Mouse (Mus musculus): ENCODE results near the gene Dlx4. TPM values are rescaled to one million over a fixed set of nuclear protein-coding genes. Genes with fewer than 3 reads are reported as not detected.

Dlx4 gene
- polyA plus RNA-seq, 1 experiment from 2014 or later, result 0.12 TPM

DNA sequence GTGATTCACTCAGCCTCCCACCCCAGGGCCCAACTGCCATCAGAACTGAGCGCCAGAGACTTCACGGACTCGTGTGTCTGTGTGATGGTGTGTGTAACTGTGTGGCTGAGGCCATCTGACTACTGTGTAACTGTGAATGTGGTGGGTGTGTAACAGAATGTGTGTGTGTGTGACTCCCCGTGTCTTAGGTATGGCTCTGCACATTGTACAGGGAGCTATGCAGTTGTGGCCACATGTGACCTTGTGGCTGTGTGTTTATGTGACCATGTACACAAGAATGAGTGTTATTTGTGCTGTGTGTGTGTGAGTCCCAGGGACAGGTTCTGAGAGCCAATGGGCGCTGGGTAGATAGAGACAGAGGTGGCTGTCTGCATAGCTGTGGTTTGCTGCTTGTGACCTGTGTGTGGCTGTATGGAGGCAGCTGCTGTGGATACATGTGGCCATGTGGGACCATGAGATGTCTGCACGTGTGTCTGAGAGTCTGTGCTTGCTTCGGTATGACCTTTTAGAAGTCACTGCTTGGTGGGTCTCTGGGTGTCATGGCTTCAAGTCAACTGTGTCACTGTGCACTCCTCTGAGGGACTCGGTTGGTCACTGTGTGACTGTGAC lies 13.8 kb upstream of the Dlx4 start:
- H3K36me3 ChIP-seq (ENCODE audit: control insufficient read depth, insufficient read depth, low read length), result no peaks in the 10 kb centered on the region
- ATAC-seq (ENCODE audit: low FRiP score, low TSS enrichment), result no peak
- no peaks in the 10 kb centered on the region for H3K4me1 ChIP-seq (ENCODE audit: control insufficient read depth, insufficient read depth, low read length)
- no peaks in the 10 kb centered on the region for H3K27me3 ChIP-seq (ENCODE audit: control insufficient read depth, insufficient read depth, low read length)
- no peak overlapping the region for H3K9ac ChIP-seq (replicated peaks; ENCODE audit: low read length)
- WGBS, result 86% methylated on average over 8 of the region's 8 CpGs
- no peak overlapping the region for H3K27ac ChIP-seq (replicated peaks; ENCODE audit: low read depth, low read length)
- no peak for DNase-seq
- H3K4me3 ChIP-seq (replicated peaks; ENCODE audit: low read depth, low read length), result no peak overlapping the region
- H3K9me3 ChIP-seq (ENCODE audit: control insufficient read depth, low read length), result no peaks in the 10 kb centered on the region
- no peak overlapping the region for H3K4me2 ChIP-seq (ENCODE audit: low read length)

DNA sequence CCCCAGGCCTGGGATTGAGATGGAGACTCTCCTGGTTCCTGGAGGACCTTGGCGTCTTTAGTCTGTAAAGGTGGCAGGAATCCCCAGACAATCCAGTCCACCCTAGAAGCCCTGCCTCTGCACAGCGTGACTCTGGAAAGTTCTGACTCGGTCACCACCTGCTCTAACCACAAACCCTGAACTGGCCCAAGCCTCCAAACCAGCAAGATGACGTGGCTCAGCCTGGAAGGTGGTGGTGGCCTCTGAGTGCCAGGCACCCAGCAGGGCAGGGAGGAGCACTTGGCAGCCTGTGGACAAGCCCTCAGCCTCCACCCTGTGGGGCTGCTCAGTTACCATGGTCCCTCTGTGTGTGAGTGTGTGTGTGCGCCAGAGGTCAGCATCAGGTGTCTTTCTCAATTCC lies 11.8 kb upstream of the Dlx4 start:
- H3K27ac ChIP-seq (replicated peaks; ENCODE audit: low read depth, low read length), result no peak overlapping the region
- no peak overlapping the region for H3K9ac ChIP-seq (replicated peaks; ENCODE audit: low read length)
- WGBS, result 78% methylated on average over 5 of the region's 5 CpGs
- no peak for ATAC-seq (ENCODE audit: low FRiP score, low TSS enrichment)
- H3K36me3 ChIP-seq (ENCODE audit: control insufficient read depth, insufficient read depth, low read length), result no peaks in the 10 kb centered on the region
- no peak overlapping the region for H3K4me2 ChIP-seq (ENCODE audit: low read length)
- no peaks in the 10 kb centered on the region for H3K4me1 ChIP-seq (ENCODE audit: control insufficient read depth, insufficient read depth, low read length)
- no peak for DNase-seq
- no peaks in the 10 kb centered on the region; the same call in 1 of the 2 replicates for H3K27me3 ChIP-seq (ENCODE audit: control insufficient read depth, insufficient read depth, low read length)
- H3K4me3 ChIP-seq (replicated peaks; ENCODE audit: low read depth, low read length), result no peak overlapping the region
- H3K9me3 ChIP-seq (ENCODE audit: control insufficient read depth, low read length), result no peaks in the 10 kb centered on the region

DNA sequence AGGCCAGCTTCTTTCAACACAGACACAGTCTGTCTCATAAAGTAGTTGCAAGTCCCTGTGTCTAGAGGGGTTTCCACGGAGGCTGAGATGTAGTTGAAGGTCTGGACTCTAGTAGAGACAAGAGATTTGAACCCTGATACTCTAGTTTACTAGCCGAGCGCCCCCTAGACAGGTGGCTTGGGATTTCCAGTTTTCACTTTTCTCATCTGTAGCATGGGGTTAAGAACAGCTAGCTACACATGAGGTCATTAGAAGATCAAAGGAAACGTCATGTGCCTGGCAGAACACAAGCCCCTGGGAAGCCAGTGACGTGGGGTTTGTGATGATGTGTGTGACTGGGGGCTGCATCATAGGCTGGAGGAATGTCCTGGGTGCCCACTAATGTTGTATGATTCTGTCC lies 11.3 kb upstream of the Dlx4 start:
- no peak for ATAC-seq (ENCODE audit: low FRiP score, low TSS enrichment)

DNA sequence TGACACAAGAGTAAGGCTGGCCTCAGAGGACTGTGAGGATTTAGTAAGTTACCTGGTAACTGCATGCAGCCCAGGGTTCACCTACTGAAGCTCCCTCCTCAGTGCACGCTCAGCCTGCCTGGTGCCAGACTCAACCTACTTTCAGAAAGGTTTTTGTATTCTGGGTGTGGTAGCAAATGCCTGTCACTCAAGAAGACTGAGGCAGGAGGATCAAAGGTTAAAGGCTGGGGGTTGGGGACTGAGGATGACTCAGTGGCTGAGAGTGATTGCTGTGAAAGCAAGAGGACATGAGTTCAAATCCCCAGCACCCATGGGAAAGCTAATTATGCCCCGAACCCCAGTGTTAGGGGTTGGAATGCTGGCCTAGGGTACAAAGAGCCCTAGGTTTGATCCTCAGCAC lies 9.4 kb upstream of the Dlx4 start:
- Histone ChIP-seq H3K27me3 (ENCODE audit: control insufficient read depth, insufficient read depth, low read length) (peaks cover 18% of the 10 kb centered on the region), H3K4me2 (ENCODE audit: low read length) (no peak overlapping the region), H3K9ac (replicated peaks; ENCODE audit: low read length) (no peak overlapping the region), H3K36me3 (ENCODE audit: control insufficient read depth, insufficient read depth, low read length) (no peaks in the 10 kb centered on the region), H3K4me1 (ENCODE audit: control insufficient read depth, insufficient read depth, low read length) (no peaks in the 10 kb centered on the region), H3K27ac (replicated peaks; ENCODE audit: low read depth, low read length) (no peak overlapping the region), H3K4me3 (replicated peaks; ENCODE audit: low read depth, low read length) (no peak overlapping the region), H3K9me3 (ENCODE audit: control insufficient read depth, low read length) (no peaks in the 10 kb centered on the region)
- DNase-seq, result no peak
- WGBS, result 79% methylated on average over 2 of the region's 2 CpGs
- ATAC-seq (ENCODE audit: low FRiP score, low TSS enrichment), result no peak

More for the DNA sequence above, 11.3 kb upstream of the Dlx4 start:
- Histone ChIP-seq H3K9me3 (ENCODE audit: control insufficient read depth, low read length) (no peaks in the 10 kb centered on the region), H3K4me2 (ENCODE audit: low read length) (no peak overlapping the region), H3K36me3 (ENCODE audit: control insufficient read depth, insufficient read depth, low read length) (no peaks in the 10 kb centered on the region), H3K9ac (replicated peaks; ENCODE audit: low read length) (no peak overlapping the region), H3K4me1 (ENCODE audit: control insufficient read depth, insufficient read depth, low read length) (no peaks in the 10 kb centered on the region), H3K27ac (replicated peaks; ENCODE audit: low read depth, low read length) (no peak overlapping the region), H3K27me3 (ENCODE audit: control insufficient read depth, insufficient read depth, low read length) (no peaks in the 10 kb centered on the region; the same call in 1 of the 2 replicates), H3K4me3 (replicated peaks; ENCODE audit: low read depth, low read length) (no peak overlapping the region)
- no peak for DNase-seq
- WGBS, result 64% methylated on average over 5 of the region's 5 CpGs

DNA sequence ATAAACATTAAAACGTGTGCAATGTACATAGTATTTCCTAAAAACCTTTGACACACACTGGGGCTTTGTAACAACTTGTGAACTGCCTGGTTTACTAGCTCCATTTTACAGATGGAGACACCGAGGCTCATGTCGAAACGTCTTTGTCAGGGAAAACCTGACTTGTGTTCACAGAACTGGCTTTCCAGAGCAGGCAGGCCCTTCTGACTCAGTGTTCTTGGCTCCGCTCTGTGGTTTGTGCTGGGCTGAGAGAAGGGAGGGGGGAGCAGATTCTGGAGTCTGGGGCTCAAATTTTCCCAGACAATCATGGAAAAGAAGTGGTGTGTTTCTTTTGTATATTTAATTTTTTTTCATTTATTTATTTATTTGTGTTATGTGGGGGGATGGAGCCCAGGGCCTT lies 7.6 kb upstream of the Dlx4 start:
- H3K4me1 ChIP-seq (ENCODE audit: control insufficient read depth, insufficient read depth, low read length), result no peaks in the 10 kb centered on the region
- no peaks in the 10 kb centered on the region for H3K36me3 ChIP-seq (ENCODE audit: control insufficient read depth, insufficient read depth, low read length)
- H3K4me3 ChIP-seq (replicated peaks; ENCODE audit: low read depth, low read length), result no peak overlapping the region
- peaks cover 37% of the 10 kb centered on the region for H3K27me3 ChIP-seq (ENCODE audit: control insufficient read depth, insufficient read depth, low read length)
- no peaks in the 10 kb centered on the region for H3K9me3 ChIP-seq (ENCODE audit: control insufficient read depth, low read length)
- DNase-seq (no peak), ATAC-seq (ENCODE audit: low FRiP score, low TSS enrichment) (no peak)
- 79% methylated on average over 5 of the region's 5 CpGs for WGBS
- no peak overlapping the region for H3K4me2 ChIP-seq (ENCODE audit: low read length)
- no peak overlapping the region for H3K9ac ChIP-seq (replicated peaks; ENCODE audit: low read length)
- H3K27ac ChIP-seq (replicated peaks; ENCODE audit: low read depth, low read length), result no peak overlapping the region

DNA sequence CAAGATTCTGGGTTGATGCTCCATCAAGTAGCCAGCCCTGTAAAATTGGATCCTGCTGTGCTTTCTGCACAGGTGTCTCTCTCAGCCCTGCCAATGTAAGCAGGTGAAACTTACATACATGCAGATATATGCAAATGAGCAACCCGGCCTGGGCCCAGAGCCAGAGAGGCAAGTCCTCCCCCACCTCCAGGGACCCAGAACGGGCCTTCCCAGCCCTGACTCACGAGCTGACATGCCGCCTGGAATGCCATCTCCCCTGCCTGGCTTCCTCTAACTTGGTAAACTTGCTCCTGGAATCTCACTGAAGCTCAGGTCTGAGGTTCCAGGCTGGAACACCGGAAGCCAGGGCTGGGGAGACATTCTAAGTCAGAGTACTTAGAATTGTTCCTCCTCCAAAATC lies 7.1 kb upstream of the Dlx4 start:
- no peaks in the 10 kb centered on the region for H3K4me1 ChIP-seq (ENCODE audit: control insufficient read depth, insufficient read depth, low read length)
- H3K4me2 ChIP-seq (ENCODE audit: low read length), result no peak overlapping the region
- DNase-seq (no peak), ATAC-seq (ENCODE audit: low FRiP score, low TSS enrichment) (no peak)
- H3K27ac ChIP-seq (replicated peaks; ENCODE audit: low read depth, low read length), result no peak overlapping the region
- peaks cover 42% of the 10 kb centered on the region for H3K27me3 ChIP-seq (ENCODE audit: control insufficient read depth, insufficient read depth, low read length)
- no peak overlapping the region for H3K4me3 ChIP-seq (replicated peaks; ENCODE audit: low read depth, low read length)
- 38% methylated on average over 5 of the region's 5 CpGs for WGBS
- H3K9ac ChIP-seq (replicated peaks; ENCODE audit: low read length), result no peak overlapping the region
- no peaks in the 10 kb centered on the region for H3K36me3 ChIP-seq (ENCODE audit: control insufficient read depth, insufficient read depth, low read length)
- no peaks in the 10 kb centered on the region for H3K9me3 ChIP-seq (ENCODE audit: control insufficient read depth, low read length)

DNA sequence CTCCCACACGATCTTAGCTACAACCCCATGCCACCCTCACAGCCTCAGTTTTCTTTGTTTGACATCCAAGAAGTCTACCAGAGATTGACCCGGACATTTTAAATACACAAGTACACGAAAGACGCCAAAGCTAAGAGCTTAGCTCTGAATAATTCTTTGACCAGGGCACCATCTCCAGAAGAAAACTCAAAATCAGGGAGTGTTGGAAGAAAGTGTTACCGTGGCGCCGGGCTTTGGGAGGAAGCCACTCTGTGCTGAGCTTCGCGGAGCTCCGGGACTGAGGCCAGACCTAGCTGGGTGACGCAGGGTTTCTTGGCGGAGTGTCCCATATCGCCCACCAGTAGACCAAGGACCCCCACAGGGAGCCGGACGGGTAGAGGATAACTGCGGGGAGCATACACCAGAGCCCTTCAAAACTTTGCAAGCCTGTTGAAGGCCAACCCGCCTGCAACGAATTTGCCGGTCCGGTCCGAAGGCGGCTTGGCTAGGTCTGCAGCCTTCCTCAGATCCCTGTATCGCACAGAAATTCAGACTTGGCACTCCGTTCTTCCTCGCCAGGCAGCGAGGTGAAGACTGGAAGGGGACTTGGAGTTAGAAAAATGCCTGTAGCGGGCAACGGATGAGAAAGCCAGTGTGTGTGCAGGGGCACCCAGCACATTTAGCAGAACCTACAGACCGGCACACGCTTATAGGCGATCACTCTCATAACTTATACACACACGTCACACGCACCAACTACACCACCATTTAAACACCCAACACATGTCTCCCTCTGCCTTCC lies 4.4 kb upstream of the Dlx4 start:
- no peaks in the 10 kb centered on the region for H3K36me3 ChIP-seq (ENCODE audit: control insufficient read depth, insufficient read depth, low read length)
- H3K27ac ChIP-seq (replicated peaks; ENCODE audit: low read depth, low read length), result no peak overlapping the region
- ATAC-seq (ENCODE audit: low FRiP score, low TSS enrichment) (no peak), DNase-seq (peak; percentile 42)
- H3K9me3 ChIP-seq (ENCODE audit: control insufficient read depth, low read length), result no peaks in the 10 kb centered on the region
- peaks cover 68% of the 10 kb centered on the region for H3K27me3 ChIP-seq (ENCODE audit: control insufficient read depth, insufficient read depth, low read length)
- no peak overlapping the region for H3K4me2 ChIP-seq (ENCODE audit: low read length)
- no peak overlapping the region for H3K4me3 ChIP-seq (replicated peaks; ENCODE audit: low read depth, low read length)
- no peak overlapping the region for H3K9ac ChIP-seq (replicated peaks; ENCODE audit: low read length)
- WGBS, result 2% methylated on average over 33 of the region's 33 CpGs
- 0 out of 2 replicates have a peak, but pooled peaks cover 6% of the 10 kb centered on the region for H3K4me1 ChIP-seq (ENCODE audit: control insufficient read depth, insufficient read depth, low read length)

DNA sequence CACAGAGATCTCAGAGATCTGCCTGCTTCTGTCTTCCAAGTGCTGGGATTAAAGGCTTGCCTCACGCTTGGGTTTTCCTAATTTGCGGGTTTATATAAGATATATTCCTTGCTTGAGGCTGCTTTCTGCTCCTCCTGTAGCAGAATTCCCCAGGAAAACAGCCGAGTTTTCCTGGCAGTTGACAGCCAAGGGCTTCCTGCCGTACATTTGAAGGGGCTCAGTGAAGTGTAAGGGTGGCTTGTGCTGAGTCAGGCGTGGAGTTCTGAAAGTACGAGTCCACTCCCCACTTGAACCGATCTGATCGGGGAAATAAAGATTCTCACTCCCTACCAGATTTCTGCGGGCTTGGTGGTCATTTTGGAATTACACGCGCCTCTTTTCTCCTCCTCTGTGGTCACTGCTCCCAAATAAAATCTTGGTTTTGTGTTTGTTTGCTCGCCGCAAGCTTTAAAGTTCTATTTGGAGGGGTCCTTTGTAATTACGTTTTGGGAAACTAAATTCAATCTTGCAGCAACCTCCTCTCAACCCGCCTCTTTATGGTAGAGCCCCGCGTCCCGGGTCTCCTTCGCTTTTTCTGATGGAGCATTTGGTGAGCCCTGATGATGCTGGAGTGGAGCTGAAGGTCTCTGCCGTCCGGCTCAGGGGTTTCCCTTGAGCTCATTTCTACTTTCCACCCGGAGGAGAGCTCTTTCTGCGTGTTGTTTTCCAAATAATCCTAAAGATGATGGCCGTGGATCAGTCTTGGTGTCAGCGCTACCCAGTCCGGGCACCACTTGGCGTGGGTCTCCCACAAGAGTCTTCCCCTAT lies 3.6 kb upstream of the Dlx4 start:
- Histone ChIP-seq H3K36me3 (ENCODE audit: control insufficient read depth, insufficient read depth, low read length) (no peaks in the 10 kb centered on the region), H3K4me2 (ENCODE audit: low read length) (no peak overlapping the region), H3K9ac (replicated peaks; ENCODE audit: low read length) (no peak overlapping the region), H3K9me3 (ENCODE audit: control insufficient read depth, low read length) (no peaks in the 10 kb centered on the region), H3K27me3 (ENCODE audit: control insufficient read depth, insufficient read depth, low read length) (peaks cover 76% of the 10 kb centered on the region), H3K4me3 (replicated peaks; ENCODE audit: low read depth, low read length) (no peak overlapping the region), H3K4me1 (ENCODE audit: control insufficient read depth, insufficient read depth, low read length) (0 out of 2 replicates have a peak, but pooled peaks cover 6% of the 10 kb centered on the region), H3K27ac (replicated peaks; ENCODE audit: low read depth, low read length) (no peak overlapping the region)
- WGBS, result 1% methylated on average over 27 of the region's 27 CpGs
- ATAC-seq (ENCODE audit: low FRiP score, low TSS enrichment), result no peak
- no peak for DNase-seq

All from midbrain, embryonic 14.5 days (tissue).